Mouse (Mus musculus) MEL (cell line): Measurements from ENCODE around the gene H2-T22. TPM values are rescaled to one million over a fixed set of nuclear protein-coding genes. Genes with fewer than 3 reads are reported as not detected.

ENCODE experiments used
- DNase-seq: peaks from one replicate; pipeline ENCODE4 v3.0.0; 2011; ENCODE audit warnings: low read depth, low spot score
- H3K27ac ChIP-seq: 2 replicates; pipeline ENCODE4 v1.5.1; 2012; ENCODE audit warnings: low read depth, mild to moderate bottlenecking, control low read depth, low read length, moderate library complexity; ENCODE audit not compliant: control insufficient read depth
- H3K27me3 ChIP-seq, 2 experiments: fragments of 150-350 bp in 1 of 2; sonication (generic) in 1 of 2; 2 replicates each; pipeline ENCODE4 v1.6.1; 2012; ENCODE audit warnings: low read length in 2 of 2, mild to moderate bottlenecking in 2 of 2, improper control_type of control experiment in 1 of 2, moderate library complexity in 1 of 2; ENCODE audit not compliant: insufficient read depth in 2 of 2, control insufficient read depth in 1 of 2
- H3K36me3 ChIP-seq, 2 experiments: 2 replicates each; pipeline ENCODE4 v1.6.1; 2012 to 2014; ENCODE audit warnings: low read length in 2 of 2, improper control_type of control experiment in 1 of 2, inconsistent platforms in 1 of 2, mild to moderate bottlenecking in 1 of 2; ENCODE audit not compliant: insufficient read depth in 2 of 2, control insufficient read depth in 1 of 2
- H3K4me1 ChIP-seq, 2 experiments: fragments of 150-350 bp in 1 of 2; sonication (generic) in 1 of 2; 2 replicates each; pipeline ENCODE4 v1.6.1; 2012; ENCODE audit warnings: low read length in 2 of 2, improper control_type of control experiment in 1 of 2, mild to moderate bottlenecking in 1 of 2; ENCODE audit not compliant: insufficient read depth in 2 of 2, control insufficient read depth in 1 of 2
- H3K4me3 ChIP-seq, 2 experiments: fragments of 150-350 bp in 1 of 2; sonication (generic) in 1 of 2; 2 replicates each; pipeline ENCODE4 v1.5.1; 2012; ENCODE audit warnings: low read depth in 2 of 2, low read length in 2 of 2, mild to moderate bottlenecking in 2 of 2, moderate library complexity in 2 of 2, control low read depth in 1 of 2, improper control_type of control experiment in 1 of 2; ENCODE audit not compliant: control insufficient read depth in 1 of 2, insufficient read depth in 1 of 2
- H3K79me2 ChIP-seq: 2 replicates; pipeline ENCODE4 v1.6.1; 2012; ENCODE audit warnings: mild to moderate bottlenecking, low read length, moderate library complexity; ENCODE audit not compliant: control insufficient read depth, poor library complexity, insufficient read depth
- H3K9ac ChIP-seq: 2 replicates; pipeline ENCODE4 v1.6.1; 2012; ENCODE audit warnings: low read depth, mild to moderate bottlenecking, control low read depth, low read length, moderate library complexity; ENCODE audit not compliant: control insufficient read depth, poor library complexity, severe bottlenecking
- H3K9me3 ChIP-seq: fragments of 150-350 bp; sonication (generic); replicated peaks from 2 replicates; pipeline ENCODE4 v1.6.1; 2012; ENCODE audit warnings: mild to moderate bottlenecking, low read length, improper control_type of control experiment, moderate library complexity; ENCODE audit not compliant: insufficient read depth
- CHD1 ChIP-seq: IDR thresholded peaks from 2 replicates; pipeline ENCODE4 v1.6.1; 2012; ENCODE audit warnings: low read depth, mild to moderate bottlenecking, inconsistent platforms, low read length, improper control_type of control experiment
- CHD2 ChIP-seq: IDR thresholded peaks from 2 replicates; pipeline ENCODE4 v1.6.1; 2011; ENCODE audit warnings: low read length, improper control_type of control experiment
- CTCF ChIP-seq, 3 experiments: IDR thresholded peaks in 2 of 3; conservative IDR thresholded peaks in 1 of 3; 2 replicates each; pipeline ENCODE4 v1.5.1; 2011 to 2012; ENCODE audit warnings: low read length in 3 of 3, low read depth in 2 of 3, mild to moderate bottlenecking in 2 of 3, improper control_type of control experiment in 1 of 3, inconsistent platforms in 1 of 3, mixed read lengths in 1 of 3, moderate library complexity in 1 of 3; ENCODE audit not compliant: control insufficient read depth in 1 of 3, insufficient read depth in 1 of 3, poor library complexity in 1 of 3, severe bottlenecking in 1 of 3
- E2F4 ChIP-seq: IDR thresholded peaks from 2 replicates; pipeline ENCODE4 v1.6.1; 2011; ENCODE audit warnings: low read depth, low read length, improper control_type of control experiment, borderline replicate concordance
- ELF1 ChIP-seq: IDR thresholded peaks from 2 replicates; pipeline ENCODE4 v1.6.1; 2014; ENCODE audit warnings: low read depth, mild to moderate bottlenecking, inconsistent platforms, low read length, improper control_type of control experiment, moderate library complexity
- EP300 ChIP-seq, 2 experiments: IDR thresholded peaks; 2 replicates each; pipeline ENCODE4 v1.6.1; 2011; ENCODE audit warnings: improper control_type of control experiment in 2 of 2, low read length in 2 of 2, low read depth in 1 of 2, mild to moderate bottlenecking in 1 of 2
- ETS1 ChIP-seq: IDR thresholded peaks from 2 replicates; pipeline ENCODE4 v1.6.1; 2012; ENCODE audit warnings: low read depth, mild to moderate bottlenecking, inconsistent platforms, low read length, improper control_type of control experiment, moderate library complexity
- GATA1 ChIP-seq: IDR thresholded peaks from 2 replicates; pipeline ENCODE4 v1.6.1; 2011; ENCODE audit warnings: low read depth, low read length, improper control_type of control experiment
- KAT2A ChIP-seq: conservative IDR thresholded peaks from 2 replicates; pipeline ENCODE4 v1.6.1; 2012; ENCODE audit warnings: low read depth, low read length, improper control_type of control experiment, inconsistent platforms
- MYC ChIP-seq: IDR thresholded peaks from 2 replicates; pipeline ENCODE4 v1.6.1; 2011; ENCODE audit warnings: low read depth, mild to moderate bottlenecking, low read length, improper control_type of control experiment, moderate library complexity
- NELFE ChIP-seq: IDR thresholded peaks from 2 replicates; pipeline ENCODE4 v1.6.1; 2011; ENCODE audit warnings: low read depth, low read length, improper control_type of control experiment
- NRF1 ChIP-seq: IDR thresholded peaks from 2 replicates; pipeline ENCODE4 v1.6.1; 2014; ENCODE audit warnings: low read depth, mild to moderate bottlenecking, inconsistent platforms, low read length, improper control_type of control experiment, moderate library complexity; ENCODE audit not compliant: poor library complexity, insufficient read depth, severe bottlenecking
- POLR2AphosphoS5 ChIP-seq: IDR thresholded peaks from 2 replicates; pipeline ENCODE4 v1.6.1; 2012; ENCODE audit warnings: low read depth, borderline replicate concordance, mild to moderate bottlenecking, inconsistent platforms, low read length, moderate library complexity, mixed read lengths
- RCOR1 ChIP-seq: IDR thresholded peaks from 2 replicates; pipeline ENCODE4 v1.6.1; 2012; ENCODE audit warnings: low read depth, mild to moderate bottlenecking, inconsistent platforms, low read length, improper control_type of control experiment
- SIN3A ChIP-seq: IDR thresholded peaks from 2 replicates; pipeline ENCODE4 v1.6.1; 2012; ENCODE audit warnings: low read length, improper control_type of control experiment, inconsistent platforms
- TAL1 ChIP-seq: IDR thresholded peaks from 2 replicates; pipeline ENCODE4 v1.6.1; 2012; ENCODE audit warnings: mild to moderate bottlenecking, inconsistent platforms, low read length, moderate library complexity, mixed read lengths
- TBP ChIP-seq: IDR thresholded peaks from 2 replicates; pipeline ENCODE4 v1.8.0; 2011; ENCODE audit warnings: low read depth, low read length, improper control_type of control experiment
- TCF12 ChIP-seq: IDR thresholded peaks from 2 replicates; pipeline ENCODE4 v1.6.1; 2014; ENCODE audit warnings: low read depth, mild to moderate bottlenecking, inconsistent platforms, low read length, improper control_type of control experiment, moderate library complexity
- USF1 ChIP-seq: IDR thresholded peaks from 2 replicates; pipeline ENCODE4 v1.6.1; 2014; ENCODE audit warnings: low read depth, mild to moderate bottlenecking, inconsistent platforms, low read length, improper control_type of control experiment, moderate library complexity
- USF2 ChIP-seq, 2 experiments: IDR thresholded peaks; 2 replicates each; pipeline ENCODE4 v1.6.1; 2011 to 2012; ENCODE audit warnings: improper control_type of control experiment in 2 of 2, low read length in 2 of 2, borderline replicate concordance in 1 of 2, inconsistent platforms in 1 of 2, low read depth in 1 of 2, mild to moderate bottlenecking in 1 of 2; ENCODE audit not compliant: insufficient read depth in 1 of 2
- ZMIZ1 ChIP-seq: IDR thresholded peaks from 2 replicates; pipeline ENCODE4 v1.6.1; 2012; ENCODE audit warnings: low read depth, mild to moderate bottlenecking, inconsistent platforms, low read length, improper control_type of control experiment, moderate library complexity
- ZNF384 ChIP-seq: IDR thresholded peaks from 2 replicates; pipeline ENCODE4 v1.6.1; 2012; ENCODE audit warnings: low read depth, mild to moderate bottlenecking, inconsistent platforms, low read length, improper control_type of control experiment
- polyA plus RNA-seq, 2 experiments: library from polyadenylated mRNA; stranded (reverse) in 1 of 2; unstranded in 1 of 2; fragments of >175 nt in 1 of 2; fragments of >200 nt in 1 of 2; gene quantifications; 2 replicates each; pipeline versions ENCODE4 v1.2.1 to v1.2.4; 2012; ENCODE audit warnings: low replicate concordance in 2 of 2, low read depth in 1 of 2; ENCODE audit not compliant: insufficient read length in 2 of 2, insufficient read depth in 1 of 2, missing spikeins in 1 of 2
- total RNA-seq: library from RNA; depleted of rRNA; stranded (reverse); fragments of 300-350 nt; gene quantifications from 2 replicates; pipeline ENCODE4 v1.2.3, GENCODE M21; 2012

H2-T22 gene
- total and polyA plus RNA-seq, 3 experiments, result 22.5 to 45.5 TPM; not detected in 1

- H3K27ac ChIP-seq, result peak overlapping the region; percentile 51
- peaks cover 24 to 38% of the 10 kb centered on the region in 2 experiments for H3K4me1 ChIP-seq
- H3K27me3 ChIP-seq, result no peaks in the 10 kb centered on the region
- no peak overlapping the region for H3K4me3 ChIP-seq
- peak; percentile 43 for DNase-seq
- H3K9me3 ChIP-seq, result no peaks in the 10 kb centered on the region
- no peak overlapping the region for H3K9ac ChIP-seq
- peaks cover 2 to 38% of the 10 kb centered on the region in 2 experiments; a peak in 3 of 4 replicates for H3K36me3 ChIP-seq
- TF ChIP-seq TCF12 (peak; percentile 30; the same call in 1 of the 2 replicates), USF1 (no peak), TBP (no peak), GATA1 (peak; percentile 54), ETS1 (0 out of 2 replicates have a peak, but pooled peaks have one; percentile 19), KAT2A (no peak), NELFE (0 out of 2 replicates have a peak, but pooled peaks have one; percentile 4), SIN3A (0 out of 2 replicates have a peak, but pooled peaks have one; percentile 20), TAL1 (peak; percentile 50), EP300 (IDR thresholded peaks at IDR 0.05; ENCODE audit: low read depth in 1 of 2, low read length in 2 of 2) (peak in 1 of 2 experiments; percentile 58; a peak in 3 of 4 replicates)
- TF ChIP-seq, all 39 proteins: peak for 7
- H3K79me2 ChIP-seq, result peaks cover 45% of the 10 kb centered on the region
These were observed 13.5 kb downstream of the H2-T22 start for GRCm38 (mm10) chr17:36028879-36029619.

GRCm38 (mm10) chr17:36027663-36028062, 14.9 kb downstream of the H2-T22 start:
- no peak for DNase-seq
- Histone ChIP-seq H3K79me2 (peaks cover 56% of the 10 kb centered on the region), H3K4me3 (no peak overlapping the region), H3K27me3 (no peaks in the 10 kb centered on the region), H3K9ac (no peak overlapping the region), H3K36me3 (peaks cover 2 to 48% of the 10 kb centered on the region in 2 experiments; a peak in 3 of 4 replicates), H3K9me3 (no peaks in the 10 kb centered on the region), H3K4me1 (peaks cover 36 to 50% of the 10 kb centered on the region in 2 experiments), H3K27ac (no peak overlapping the region)
- TF ChIP-seq E2F4 (no peak), NRF1 (no peak)

GRCm38 (mm10) chr17:36025901-36026300, 16.6 kb downstream of the H2-T22 start:
- Histone ChIP-seq H3K4me1 (peaks cover 43 to 60% of the 10 kb centered on the region in 2 experiments), H3K9me3 (no peaks in the 10 kb centered on the region), H3K4me3 (no peak overlapping the region), H3K79me2 (peaks cover 61% of the 10 kb centered on the region), H3K36me3 (peaks cover 2 to 60% of the 10 kb centered on the region in 2 experiments; a peak in 3 of 4 replicates), H3K27ac (no peak overlapping the region), H3K27me3 (no peaks in the 10 kb centered on the region), H3K9ac (no peak overlapping the region)
- DNase-seq, result no peak
- no peak for TF ChIP-seq NELFE
- no peak for TF ChIP-seq TBP
- TF ChIP-seq CTCF (IDR thresholded peaks at IDR 0.05 in 2 of 3, conservative IDR thresholded peaks at IDR 0.05 in 1 of 3; ENCODE audit: control insufficient read depth in 1 of 3, insufficient read depth in 1 of 3, low read depth in 2 of 3, low read length in 3 of 3, poor library complexity in 1 of 3, severe bottlenecking in 1 of 3), result no peak
- TF ChIP-seq ETS1, result no peak; the same call in 1 of the 2 replicates
- no peak for TF ChIP-seq ZMIZ1
- no peak for TF ChIP-seq ZNF384
- TF ChIP-seq CHD1, result no peak
- TF ChIP-seq POLR2AphosphoS5, result no peak
- no peak for TF ChIP-seq RCOR1
- no peak for TF ChIP-seq MYC
- TF ChIP-seq ELF1, result no peak
- no peak for TF ChIP-seq USF2 (IDR thresholded peaks at IDR 0.05; ENCODE audit: borderline replicate concordance in 1 of 2, insufficient read depth in 1 of 2, low read depth in 1 of 2, low read length in 2 of 2)
- TF ChIP-seq TAL1, result no peak
- no peak for TF ChIP-seq KAT2A
- TF ChIP-seq CHD2, result no peak
